In genomic region chr4:99354241-99354640, GRCm38 (mm10) we compare ENCODE assay signal across 11 mouse cellular contexts. TPM values are rescaled to one million over a fixed set of nuclear protein-coding genes. Genes with fewer than 3 reads are reported as not detected.
DNase-seq lines count a peak whose midpoint lies in the region; ATAC-seq lines count a peak whose summit lies in the region.
"Had no signal": no experiment of that assay in that cellular context is flagged by ENCODE, and none has a peak within 500 bp of the region (broad histone marks: within the 10 kb centered on the region; RNA-seq: fewer than 3 reads in every experiment).

No protein-coding gene starts in this region.

- H3K9me3 ChIP-seq in limb, embryonic 12.5 days: no peaks in the 10 kb centered on the region
- H3K9me3 ChIP-seq in limb, embryonic 10.5 days (replicated peaks): no peaks in the 10 kb centered on the region
- no peaks in the 10 kb centered on the region for H3K9me3 ChIP-seq in hindbrain, embryonic 12.5 days (replicated peaks)

- DNase-seq in limb, embryonic 10.5 days (ENCODE audit: low spot score): no peak
- peak; percentile 35 for DNase-seq in right cerebral cortex, postnatal 4 days
- no peak for DNase-seq in yolk sac, embryonic 10.5 days (ENCODE audit: low spot score)
- no peak for DNase-seq in adrenal gland, postnatal 25 days
- DNase-seq in gastrocnemius, postnatal 25 days: no peak
- DNase-seq: kidney, adult 2 months had no signal

- WGBS in limb, embryonic 12.5 days: 48% methylated on average over 16 of the region's 17 CpGs
- 77% methylated on average over 16 of the region's 17 CpGs for WGBS in limb, embryonic 10.5 days
- 72% methylated on average over 14 of the region's 17 CpGs for WGBS in hindbrain, embryonic 12.5 days

- ATAC-seq in limb, embryonic 12.5 days (ENCODE audit: insufficient number of reproducible peaks, insufficient read depth, low FRiP score, low TSS enrichment, low read depth): no peak
- ATAC-seq in common myeloid progenitor, adult 5-6 weeks (replicated peaks; ENCODE audit: low read depth, poor library complexity, severe bottlenecking): 0 out of 2 replicates have a peak, but pooled peaks have one; percentile 45
- ATAC-seq in hindbrain, embryonic 12.5 days (ENCODE audit: low FRiP score): no peak

- H3K4me3 ChIP-seq in limb, embryonic 12.5 days (replicated peaks): no peak overlapping the region
- no peak overlapping the region for H3K4me3 ChIP-seq in limb, embryonic 10.5 days
- H3K4me3 ChIP-seq in hindbrain, embryonic 12.5 days: no peak overlapping the region

- H3K36me3 ChIP-seq in limb, embryonic 12.5 days: no peaks in the 10 kb centered on the region
- H3K36me3 ChIP-seq in limb, embryonic 10.5 days: no peaks in the 10 kb centered on the region
- no peaks in the 10 kb centered on the region for H3K36me3 ChIP-seq in hindbrain, embryonic 12.5 days

- H3K9ac ChIP-seq in limb, embryonic 12.5 days (replicated peaks): no peak overlapping the region
- no peak overlapping the region for H3K9ac ChIP-seq in hindbrain, embryonic 12.5 days

- H3K27ac ChIP-seq in limb, embryonic 12.5 days: no peak overlapping the region
- H3K27ac ChIP-seq in limb, embryonic 10.5 days: no peak overlapping the region
- H3K27ac ChIP-seq in hindbrain, embryonic 12.5 days: no peak overlapping the region

- no peaks in the 10 kb centered on the region; the same call in 1 of the 2 replicates for H3K27me3 ChIP-seq in limb, embryonic 12.5 days
- H3K27me3 ChIP-seq in limb, embryonic 10.5 days (ENCODE audit: low read depth, poor library complexity, severe bottlenecking): no peaks in the 10 kb centered on the region
- no peaks in the 10 kb centered on the region for H3K27me3 ChIP-seq in hindbrain, embryonic 12.5 days

- peak overlapping the region; percentile 37 for H3K4me2 ChIP-seq in limb, embryonic 12.5 days
- H3K4me2 ChIP-seq in hindbrain, embryonic 12.5 days (replicated peaks): peak overlapping the region; percentile 27

- 0 out of 2 replicates have a peak, but pooled peaks cover 10% of the 10 kb centered on the region for H3K4me1 ChIP-seq in limb, embryonic 12.5 days (replicated peaks)
- H3K4me1 ChIP-seq in limb, embryonic 10.5 days: peaks cover 20% of the 10 kb centered on the region
- peaks cover 3% of the 10 kb centered on the region for H3K4me1 ChIP-seq in hindbrain, embryonic 12.5 days

RNA-seq across cellular contexts. Expression of gene Gm12689, which starts 58.5 kb away (rescaled TPM):
- 0.30 and 0.31 TPM in 2 replicates for polyA plus RNA-seq in limb, embryonic 12.5 days (2016; fragmentation: Nextera tagmentation; extraction: Ambion mirVana)
- polyA plus RNA-seq in limb, embryonic 10.5 days (2016; fragmentation: Nextera tagmentation; extraction: Ambion mirVana): 0.11 and 0.18 TPM in 2 replicates
- 0.14 TPM in 1 of 2 replicates, not detected in the other for total RNA-seq in common myeloid progenitor, adult 5-6 weeks (2017)
- 0.31 TPM in 1 of 2 replicates, not detected in the other for polyA plus RNA-seq in hindbrain, embryonic 12.5 days (2016; fragmentation: Nextera tagmentation; extraction: Ambion mirVana)
- 0.46 TPM in 1 of 2 replicates, not detected in the other for total RNA-seq in adrenal gland, postnatal 25 days (2021)
- total RNA-seq in gastrocnemius, postnatal 25 days (2021): under 1 TPM in 1 of 2 experiments, not detected in 1; 0.26 TPM
- polyA plus RNA-seq: embryonic facial prominence, embryonic 11.5 days; neural tube, embryonic 11.5 days had no signal
